Mouse (Mus musculus) CH12.LX (cell line): ENCODE data around the gene Magi2. TPM values are rescaled to one million over a fixed set of nuclear protein-coding genes. Genes with fewer than 3 reads are reported as not detected.

Source experiments
- DNase-seq: peaks from one replicate; pipeline ENCODE4 v3.0.0-alpha.2; 2013; ENCODE audit errors: extremely low read depth
- H3K27ac ChIP-seq: 2 replicates; pipeline ENCODE4 v1.5.1; 2012; ENCODE audit warnings: low read depth, mild to moderate bottlenecking, control low read depth, moderate library complexity; ENCODE audit not compliant: insufficient read depth
- H3K27me3 ChIP-seq: replicated peaks from 2 replicates; pipeline ENCODE3; 2012; ENCODE audit warnings: inconsistent platforms
- H3K36me3 ChIP-seq, 2 experiments: replicated peaks in 1 of 2; 2 replicates each; pipeline versions ENCODE3 to v1.6.1; 2012; ENCODE audit warnings: inconsistent platforms in 1 of 2, low read length in 1 of 2, mild to moderate bottlenecking in 1 of 2, mixed read lengths in 1 of 2, moderate library complexity in 1 of 2; ENCODE audit not compliant: control insufficient read depth in 1 of 2, insufficient read depth in 1 of 2
- H3K4me1 ChIP-seq, 2 experiments: 2 replicates each; pipeline ENCODE4 v1.6.1; 2012; ENCODE audit warnings: inconsistent platforms in 1 of 2, moderate library complexity in 1 of 2; ENCODE audit not compliant: insufficient read depth in 2 of 2, control insufficient read depth in 1 of 2
- H3K4me2 ChIP-seq: 2 replicates; pipeline ENCODE4 v1.6.1; 2012; ENCODE audit warnings: low read depth, mild to moderate bottlenecking, control low read depth; ENCODE audit not compliant: poor library complexity, insufficient read depth, severe bottlenecking
- H3K4me3 ChIP-seq, 3 experiments: fragments of 150-350 bp in 1 of 3; sonication (generic) in 1 of 3; replicated peaks in 1 of 3; 2 replicates each; pipeline versions ENCODE3 to v1.5.1; 2011 to 2012; ENCODE audit warnings: low read depth in 2 of 3, low read length in 2 of 3, mild to moderate bottlenecking in 2 of 3, moderate library complexity in 2 of 3, control low read depth in 1 of 3, improper control_type of control experiment in 1 of 3, inconsistent platforms in 1 of 3, mixed read lengths in 1 of 3; ENCODE audit not compliant: poor library complexity in 1 of 3
- H3K79me2 ChIP-seq: replicated peaks from 2 replicates; pipeline ENCODE4 v1.6.1; 2012; ENCODE audit warnings: mild to moderate bottlenecking, moderate library complexity; ENCODE audit not compliant: control insufficient read depth, poor library complexity, insufficient read depth, severe bottlenecking; ENCODE audit errors: extremely low read depth
- H3K9ac ChIP-seq: 2 replicates; pipeline ENCODE4 v1.6.1; 2012; ENCODE audit warnings: low read depth, mild to moderate bottlenecking, control low read depth, moderate library complexity; ENCODE audit not compliant: insufficient read depth
- H3K9me3 ChIP-seq: replicated peaks from 2 replicates; pipeline ENCODE3; 2012; ENCODE audit warnings: low read length, inconsistent platforms, mixed read lengths
- ELF1 ChIP-seq: IDR thresholded peaks from 2 replicates; pipeline ENCODE4 v1.6.1; 2014; ENCODE audit warnings: low read depth, mild to moderate bottlenecking, inconsistent platforms, low read length, improper control_type of control experiment
- EP300 ChIP-seq: IDR thresholded peaks from 2 replicates; pipeline ENCODE4 v1.6.1; 2011; ENCODE audit warnings: low read length, improper control_type of control experiment
- ETS1 ChIP-seq: conservative IDR thresholded peaks from 2 replicates; pipeline ENCODE4 v1.6.1; 2012; ENCODE audit warnings: low read depth, mild to moderate bottlenecking, inconsistent platforms, low read length, improper control_type of control experiment, moderate library complexity
- JUND ChIP-seq: conservative IDR thresholded peaks from 2 replicates; pipeline ENCODE4 v1.6.1; 2011; ENCODE audit warnings: low read depth, low read length, improper control_type of control experiment
- KAT2A ChIP-seq: IDR thresholded peaks from 2 replicates; pipeline ENCODE4 v1.6.1; 2012; ENCODE audit warnings: low read length, improper control_type of control experiment, inconsistent platforms; ENCODE audit not compliant: insufficient replicate concordance
- PAX5 ChIP-seq: IDR thresholded peaks from 2 replicates; pipeline ENCODE4 v1.6.1; 2012; ENCODE audit warnings: low read length, inconsistent platforms, mixed read lengths
- RAD21 ChIP-seq: IDR thresholded peaks from 2 replicates; pipeline ENCODE4 v1.6.1; 2011; ENCODE audit warnings: low read depth, mild to moderate bottlenecking, low read length, improper control_type of control experiment, moderate library complexity
- RCOR1 ChIP-seq: conservative IDR thresholded peaks from 2 replicates; pipeline ENCODE4 v1.6.1; 2012; ENCODE audit warnings: low read depth, mild to moderate bottlenecking, inconsistent platforms, low read length, improper control_type of control experiment
- SIN3A ChIP-seq: IDR thresholded peaks from 2 replicates; pipeline ENCODE4 v1.6.1; 2012; ENCODE audit warnings: low read length, improper control_type of control experiment, inconsistent platforms
- UBTF ChIP-seq: IDR thresholded peaks from 2 replicates; pipeline ENCODE4 v1.6.1; 2012; ENCODE audit warnings: low read depth, mild to moderate bottlenecking, inconsistent platforms, low read length, improper control_type of control experiment, moderate library complexity
- ZC3H11A ChIP-seq: IDR thresholded peaks from 2 replicates; pipeline ENCODE4 v1.6.1; 2012; ENCODE audit warnings: low read depth, mild to moderate bottlenecking, inconsistent platforms, low read length, improper control_type of control experiment
- ZMIZ1 ChIP-seq: IDR thresholded peaks from 2 replicates; pipeline ENCODE4 v1.6.1; 2012; ENCODE audit warnings: low read depth, mild to moderate bottlenecking, inconsistent platforms, low read length, improper control_type of control experiment
- ZNF384 ChIP-seq: IDR thresholded peaks from 2 replicates; pipeline ENCODE4 v1.6.1; 2012; ENCODE audit warnings: low read depth, low read length, improper control_type of control experiment, inconsistent platforms
- dilution Hi-C: fragments of 300-500 bp; cut with MboI; formaldehyde crosslinking; loops from 2 replicates; pipeline ENCODE4 v1.14.3; 2020; ENCODE audit warnings: low sequenced_read_pairs; ENCODE audit not compliant: extremely low pct_unique_long_range_greater_than_20kb, extremely low pct_ligation_motif_present
- in situ Hi-C: fragments of 300-500 bp; cut with MboI; formaldehyde crosslinking; loops from 3 replicates; pipeline ENCODE4 v1.14.3; 2019; ENCODE audit warnings: low sequenced_read_pairs, low pct_ligation_motif_present, low pct_unique_long_range_greater_than_20kb, mixed read lengths
- polyA plus RNA-seq: library from polyadenylated mRNA; unstranded; fragments of >175 nt; gene quantifications from 2 replicates; pipeline ENCODE4 v1.2.1, GENCODE M21; 2012; ENCODE audit warnings: low read depth; ENCODE audit not compliant: insufficient read length
- total RNA-seq, 2 experiments: library from RNA; depleted of rRNA; stranded (reverse); fragments of 300-350 nt in 1 of 2; fragments of >200 nt in 1 of 2; gene quantifications; 2 replicates each; pipeline ENCODE4 v1.2.3; 2012 to 2014

The Magi2 gene
- total and polyA plus RNA-seq, 3 experiments, result 0.37 to 0.63 (median 0.42) TPM

GRCm38 (mm10) chr5:20104496-20104895, 877.7 kb downstream of the Magi2 start:
- Histone ChIP-seq H3K36me3 (no peaks in the 10 kb centered on the region), H3K27ac (no peak overlapping the region)
- no peak for DNase-seq
- no peak for TF ChIP-seq UBTF
- TF ChIP-seq RAD21, result no peak
- no peak for TF ChIP-seq ZC3H11A
- TF ChIP-seq ETS1, result no peak
- TF ChIP-seq, all 38 proteins: peak for 0
- no peak overlapping the region for H3K4me2 ChIP-seq
- H3K4me1 ChIP-seq, result no peaks in the 10 kb centered on the region
- H3K9me3 ChIP-seq, result no peaks in the 10 kb centered on the region
- no peaks in the 10 kb centered on the region for H3K79me2 ChIP-seq
- in situ Hi-C loops (no loop called here), dilution Hi-C loops (no loop called here)
- no peak overlapping the region for H3K4me3 ChIP-seq
- H3K27me3 ChIP-seq, result no peaks in the 10 kb centered on the region
- no peak overlapping the region for H3K9ac ChIP-seq

GRCm38 (mm10) chr5:20109496-20109895, 882.7 kb downstream of the Magi2 start:
- Histone ChIP-seq H3K79me2 (no peaks in the 10 kb centered on the region), H3K4me1 (no peaks in the 10 kb centered on the region), H3K9me3 (no peaks in the 10 kb centered on the region), H3K9ac (no peak overlapping the region), H3K27ac (no peak overlapping the region), H3K4me3 (no peak overlapping the region), H3K36me3 (no peaks in the 10 kb centered on the region), H3K4me2 (no peak overlapping the region), H3K27me3 (no peaks in the 10 kb centered on the region)
- in situ Hi-C loops (no loop called here), dilution Hi-C loops (no loop called here)
- DNase-seq, result no peak
- TF ChIP-seq ETS1, result no peak
- no peak for TF ChIP-seq EP300
- TF ChIP-seq ZNF384, result no peak
- TF ChIP-seq RCOR1, result no peak
- no peak for TF ChIP-seq JUND
- no peak for TF ChIP-seq KAT2A
- no peak for TF ChIP-seq ELF1
- TF ChIP-seq ZMIZ1, result no peak
- TF ChIP-seq PAX5, result no peak

GRCm38 (mm10) chr5:20117156-20117555, 890.3 kb downstream of the Magi2 start:
- Histone ChIP-seq H3K27ac (no peak overlapping the region), H3K4me2 (no peak overlapping the region), H3K4me1 (no peaks in the 10 kb centered on the region), H3K79me2 (no peaks in the 10 kb centered on the region), H3K4me3 (no peak overlapping the region), H3K9ac (no peak overlapping the region), H3K27me3 (no peaks in the 10 kb centered on the region), H3K36me3 (no peaks in the 10 kb centered on the region), H3K9me3 (no peaks in the 10 kb centered on the region)
- in situ Hi-C loops (no loop called here), dilution Hi-C loops (no loop called here)
- DNase-seq, result no peak
- no peak for TF ChIP-seq SIN3A
